Mouse (Mus musculus) MEL (cell line): ENCODE results near the gene Lamb1. TPM values are rescaled to one million over a fixed set of nuclear protein-coding genes. Genes with fewer than 3 reads are reported as not detected.

Experiments
- DNase-seq: peaks from one replicate; pipeline ENCODE4 v3.0.0; 2011; ENCODE audit warnings: low read depth, low spot score
- H3K27ac ChIP-seq: 2 replicates; pipeline ENCODE4 v1.5.1; 2012; ENCODE audit warnings: low read depth, mild to moderate bottlenecking, control low read depth, low read length, moderate library complexity; ENCODE audit not compliant: control insufficient read depth
- H3K27me3 ChIP-seq, 2 experiments: fragments of 150-350 bp in 1 of 2; sonication (generic) in 1 of 2; 2 replicates each; pipeline ENCODE4 v1.6.1; 2012; ENCODE audit warnings: low read length in 2 of 2, mild to moderate bottlenecking in 2 of 2, improper control_type of control experiment in 1 of 2, moderate library complexity in 1 of 2; ENCODE audit not compliant: insufficient read depth in 2 of 2, control insufficient read depth in 1 of 2
- H3K36me3 ChIP-seq, 2 experiments: 2 replicates each; pipeline ENCODE4 v1.6.1; 2012 to 2014; ENCODE audit warnings: low read length in 2 of 2, improper control_type of control experiment in 1 of 2, inconsistent platforms in 1 of 2, mild to moderate bottlenecking in 1 of 2; ENCODE audit not compliant: insufficient read depth in 2 of 2, control insufficient read depth in 1 of 2
- H3K4me1 ChIP-seq, 2 experiments: fragments of 150-350 bp in 1 of 2; sonication (generic) in 1 of 2; 2 replicates each; pipeline ENCODE4 v1.6.1; 2012; ENCODE audit warnings: low read length in 2 of 2, improper control_type of control experiment in 1 of 2, mild to moderate bottlenecking in 1 of 2; ENCODE audit not compliant: insufficient read depth in 2 of 2, control insufficient read depth in 1 of 2
- H3K4me3 ChIP-seq, 2 experiments: fragments of 150-350 bp in 1 of 2; sonication (generic) in 1 of 2; 2 replicates each; pipeline ENCODE4 v1.5.1; 2012; ENCODE audit warnings: low read depth in 2 of 2, low read length in 2 of 2, mild to moderate bottlenecking in 2 of 2, moderate library complexity in 2 of 2, control low read depth in 1 of 2, improper control_type of control experiment in 1 of 2; ENCODE audit not compliant: control insufficient read depth in 1 of 2, insufficient read depth in 1 of 2
- H3K79me2 ChIP-seq: 2 replicates; pipeline ENCODE4 v1.6.1; 2012; ENCODE audit warnings: mild to moderate bottlenecking, low read length, moderate library complexity; ENCODE audit not compliant: control insufficient read depth, poor library complexity, insufficient read depth
- H3K9ac ChIP-seq: 2 replicates; pipeline ENCODE4 v1.6.1; 2012; ENCODE audit warnings: low read depth, mild to moderate bottlenecking, control low read depth, low read length, moderate library complexity; ENCODE audit not compliant: control insufficient read depth, poor library complexity, severe bottlenecking
- H3K9me3 ChIP-seq: fragments of 150-350 bp; sonication (generic); replicated peaks from 2 replicates; pipeline ENCODE4 v1.6.1; 2012; ENCODE audit warnings: mild to moderate bottlenecking, low read length, improper control_type of control experiment, moderate library complexity; ENCODE audit not compliant: insufficient read depth
- BHLHE40 ChIP-seq: IDR thresholded peaks from 2 replicates; pipeline ENCODE4 v1.6.1; 2012; ENCODE audit warnings: low read depth, mild to moderate bottlenecking, inconsistent platforms, low read length, improper control_type of control experiment, borderline replicate concordance
- CHD1 ChIP-seq: IDR thresholded peaks from 2 replicates; pipeline ENCODE4 v1.6.1; 2012; ENCODE audit warnings: low read depth, mild to moderate bottlenecking, inconsistent platforms, low read length, improper control_type of control experiment
- CTCF ChIP-seq, 3 experiments: IDR thresholded peaks in 2 of 3; conservative IDR thresholded peaks in 1 of 3; 2 replicates each; pipeline ENCODE4 v1.5.1; 2011 to 2012; ENCODE audit warnings: low read length in 3 of 3, low read depth in 2 of 3, mild to moderate bottlenecking in 2 of 3, improper control_type of control experiment in 1 of 3, inconsistent platforms in 1 of 3, mixed read lengths in 1 of 3, moderate library complexity in 1 of 3; ENCODE audit not compliant: control insufficient read depth in 1 of 3, insufficient read depth in 1 of 3, poor library complexity in 1 of 3, severe bottlenecking in 1 of 3
- GABPA ChIP-seq: IDR thresholded peaks from 2 replicates; pipeline ENCODE4 v1.6.1; 2012; ENCODE audit warnings: low read depth, mild to moderate bottlenecking, inconsistent platforms, low read length, improper control_type of control experiment, moderate library complexity
- KAT2A ChIP-seq: conservative IDR thresholded peaks from 2 replicates; pipeline ENCODE4 v1.6.1; 2012; ENCODE audit warnings: low read depth, low read length, improper control_type of control experiment, inconsistent platforms
- MAX ChIP-seq: IDR thresholded peaks from 2 replicates; pipeline ENCODE4 v1.6.1; 2011; ENCODE audit warnings: low read length, improper control_type of control experiment
- MXI1 ChIP-seq: IDR thresholded peaks from 2 replicates; pipeline ENCODE4 v1.6.1; 2011; ENCODE audit warnings: mild to moderate bottlenecking, low read depth, low read length, improper control_type of control experiment
- MYC ChIP-seq: IDR thresholded peaks from 2 replicates; pipeline ENCODE4 v1.6.1; 2011; ENCODE audit warnings: low read depth, mild to moderate bottlenecking, low read length, improper control_type of control experiment, moderate library complexity
- POLR2A ChIP-seq, 2 experiments: IDR thresholded peaks; 2 replicates each; pipeline ENCODE4 v1.6.1; 2011 to 2012; ENCODE audit warnings: low read length in 2 of 2, mild to moderate bottlenecking in 2 of 2, control low read depth in 1 of 2, improper control_type of control experiment in 1 of 2, low read depth in 1 of 2, moderate library complexity in 1 of 2; ENCODE audit not compliant: control insufficient read depth in 1 of 2, insufficient read depth in 1 of 2, poor library complexity in 1 of 2
- POLR2AphosphoS5 ChIP-seq: IDR thresholded peaks from 2 replicates; pipeline ENCODE4 v1.6.1; 2012; ENCODE audit warnings: low read depth, borderline replicate concordance, mild to moderate bottlenecking, inconsistent platforms, low read length, moderate library complexity, mixed read lengths
- RAD21 ChIP-seq: IDR thresholded peaks from 2 replicates; pipeline ENCODE4 v1.6.1; 2011; ENCODE audit warnings: mild to moderate bottlenecking, low read depth, low read length, improper control_type of control experiment
- TAL1 ChIP-seq: IDR thresholded peaks from 2 replicates; pipeline ENCODE4 v1.6.1; 2012; ENCODE audit warnings: mild to moderate bottlenecking, inconsistent platforms, low read length, moderate library complexity, mixed read lengths
- TBP ChIP-seq: IDR thresholded peaks from 2 replicates; pipeline ENCODE4 v1.8.0; 2011; ENCODE audit warnings: low read depth, low read length, improper control_type of control experiment
- USF1 ChIP-seq: IDR thresholded peaks from 2 replicates; pipeline ENCODE4 v1.6.1; 2014; ENCODE audit warnings: low read depth, mild to moderate bottlenecking, inconsistent platforms, low read length, improper control_type of control experiment, moderate library complexity
- USF2 ChIP-seq, 2 experiments: IDR thresholded peaks; 2 replicates each; pipeline ENCODE4 v1.6.1; 2011 to 2012; ENCODE audit warnings: improper control_type of control experiment in 2 of 2, low read length in 2 of 2, borderline replicate concordance in 1 of 2, inconsistent platforms in 1 of 2, low read depth in 1 of 2, mild to moderate bottlenecking in 1 of 2; ENCODE audit not compliant: insufficient read depth in 1 of 2
- ZKSCAN1 ChIP-seq: IDR thresholded peaks from 2 replicates; pipeline ENCODE4 v1.6.1; 2012; ENCODE audit warnings: low read depth, mild to moderate bottlenecking, inconsistent platforms, low read length, improper control_type of control experiment, moderate library complexity
- ZNF384 ChIP-seq: IDR thresholded peaks from 2 replicates; pipeline ENCODE4 v1.6.1; 2012; ENCODE audit warnings: low read depth, mild to moderate bottlenecking, inconsistent platforms, low read length, improper control_type of control experiment
- polyA plus RNA-seq, 2 experiments: library from polyadenylated mRNA; stranded (reverse) in 1 of 2; unstranded in 1 of 2; fragments of >175 nt in 1 of 2; fragments of >200 nt in 1 of 2; gene quantifications; 2 replicates each; pipeline versions ENCODE4 v1.2.1 to v1.2.4; 2012; ENCODE audit warnings: low replicate concordance in 2 of 2, low read depth in 1 of 2; ENCODE audit not compliant: insufficient read length in 2 of 2, insufficient read depth in 1 of 2, missing spikeins in 1 of 2
- total RNA-seq: library from RNA; depleted of rRNA; stranded (reverse); fragments of 300-350 nt; gene quantifications from 2 replicates; pipeline ENCODE4 v1.2.3, GENCODE M21; 2012

Lamb1 gene
- total and polyA plus RNA-seq, 3 experiments: 0.03 TPM; not detected in 2

DNA sequence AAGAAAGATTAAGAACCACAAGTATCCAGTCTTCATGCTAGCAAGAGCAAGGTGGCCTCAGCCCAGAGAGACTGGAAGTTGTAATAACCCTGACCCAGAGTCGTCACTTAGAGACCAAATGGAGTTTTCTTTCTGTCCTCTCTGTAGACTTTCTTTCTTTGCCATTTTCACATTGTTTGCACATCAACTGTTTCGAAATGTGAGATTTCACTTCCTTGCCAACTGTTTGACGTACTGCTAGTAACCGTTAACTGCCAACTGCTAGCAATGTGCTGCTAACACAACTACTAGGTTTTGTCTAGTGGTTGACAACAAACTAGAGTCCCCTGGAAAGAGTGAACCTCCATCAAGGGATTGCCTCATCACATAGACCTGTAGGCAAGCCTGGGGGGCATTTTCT, 18.1 kb downstream of the Lamb1 start:
- Histone ChIP-seq H3K4me1 (no peaks in the 10 kb centered on the region), H3K4me3 (no peak overlapping the region), H3K79me2 (no peaks in the 10 kb centered on the region), H3K27me3 (peaks cover 0 to 2% of the 10 kb centered on the region in 2 experiments; a peak in 2 of 4 replicates), H3K27ac (no peak overlapping the region), H3K9me3 (no peaks in the 10 kb centered on the region), H3K9ac (no peak overlapping the region), H3K36me3 (no peaks in the 10 kb centered on the region)
- no peak for TF ChIP-seq KAT2A
- no peak for TF ChIP-seq ZKSCAN1
- no peak for TF ChIP-seq USF1
- TF ChIP-seq ZNF384: no peak
- TF ChIP-seq BHLHE40: no peak
- no peak for TF ChIP-seq TBP
- TF ChIP-seq CTCF (IDR thresholded peaks at IDR 0.05 in 2 of 3, conservative IDR thresholded peaks at IDR 0.05 in 1 of 3; ENCODE audit: control insufficient read depth in 1 of 3, insufficient read depth in 1 of 3, low read depth in 2 of 3, low read length in 3 of 3, poor library complexity in 1 of 3, severe bottlenecking in 1 of 3): no peak
- DNase-seq: no peak

DNA sequence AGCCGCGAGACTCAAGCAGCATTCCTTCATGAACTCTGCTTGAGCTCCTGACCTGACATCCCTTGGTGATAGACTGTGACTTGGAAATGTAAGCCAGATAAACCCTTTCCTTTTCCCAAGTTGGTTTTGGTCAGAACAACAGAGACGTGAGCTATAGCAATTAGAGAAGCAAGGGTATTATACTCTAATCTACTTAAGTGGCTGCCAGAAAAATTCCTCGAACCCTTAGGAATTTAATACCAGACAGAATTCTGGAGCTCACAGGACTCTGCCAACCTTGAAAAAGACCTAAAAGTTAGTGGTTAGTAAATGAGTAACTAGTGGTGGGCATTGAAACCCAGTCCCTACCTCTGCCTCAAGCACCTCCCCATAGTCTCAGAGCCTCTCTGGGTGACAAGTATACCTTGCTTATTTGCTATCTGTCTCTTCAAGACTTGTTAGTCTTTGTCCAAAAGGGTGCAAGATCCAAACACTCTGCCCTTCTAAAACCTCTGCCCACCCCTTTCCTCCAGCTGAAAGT, 18.6 kb downstream of the Lamb1 start:
- Histone ChIP-seq H3K9ac (no peak overlapping the region), H3K27ac (no peak overlapping the region), H3K79me2 (no peaks in the 10 kb centered on the region), H3K4me3 (no peak overlapping the region), H3K4me1 (no peaks in the 10 kb centered on the region), H3K9me3 (no peaks in the 10 kb centered on the region), H3K27me3 (peaks cover 0 to 2% of the 10 kb centered on the region in 2 experiments; a peak in 2 of 4 replicates), H3K36me3 (no peaks in the 10 kb centered on the region)
- no peak for DNase-seq
- TF ChIP-seq POLR2A (IDR thresholded peaks at IDR 0.05; ENCODE audit: control insufficient read depth in 1 of 2, insufficient read depth in 1 of 2, low read depth in 1 of 2, low read length in 2 of 2, poor library complexity in 1 of 2) (no peak), MXI1 (no peak), POLR2AphosphoS5 (no peak)

DNA sequence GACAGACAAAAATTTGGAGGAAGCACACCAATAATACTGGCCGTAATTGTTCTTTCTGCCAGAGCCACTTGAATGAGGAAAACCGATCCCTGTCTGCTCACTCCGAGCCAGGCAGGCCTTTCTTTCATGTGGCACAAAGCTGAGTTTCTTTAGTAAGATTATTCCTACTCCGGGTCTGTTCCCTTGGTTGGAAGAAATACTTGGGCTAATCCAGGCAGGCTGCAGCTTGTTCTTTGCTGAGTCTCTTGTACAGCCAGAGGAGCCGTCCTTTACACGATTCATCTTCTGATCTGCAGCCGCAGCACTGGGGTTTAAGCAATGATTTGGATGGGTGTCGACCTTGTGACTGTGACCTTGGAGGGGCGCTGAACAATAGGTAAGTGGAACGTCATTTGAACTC, 24.0 kb downstream of the Lamb1 start:
- TF ChIP-seq MYC (no peak), MAX (no peak), USF2 (IDR thresholded peaks at IDR 0.05; ENCODE audit: borderline replicate concordance in 1 of 2, insufficient read depth in 1 of 2, low read depth in 1 of 2, low read length in 2 of 2) (no peak), CHD1 (no peak), GABPA (no peak), RAD21 (no peak), TAL1 (no peak), POLR2AphosphoS5 (no peak), ZNF384 (no peak)
- TF ChIP-seq, all 39 proteins: peak for 0
- Histone ChIP-seq H3K27ac (no peak overlapping the region), H3K79me2 (no peaks in the 10 kb centered on the region), H3K27me3 (no peaks in the 10 kb centered on the region; a peak in 4 of 4 replicates), H3K36me3 (no peaks in the 10 kb centered on the region), H3K9me3 (no peaks in the 10 kb centered on the region), H3K4me1 (no peaks in the 10 kb centered on the region), H3K4me3 (no peak overlapping the region), H3K9ac (no peak overlapping the region)
- no peak for DNase-seq
